Comparison of ENCODE assay signal across 8 mouse cellular contexts in the genomic region with DNA sequence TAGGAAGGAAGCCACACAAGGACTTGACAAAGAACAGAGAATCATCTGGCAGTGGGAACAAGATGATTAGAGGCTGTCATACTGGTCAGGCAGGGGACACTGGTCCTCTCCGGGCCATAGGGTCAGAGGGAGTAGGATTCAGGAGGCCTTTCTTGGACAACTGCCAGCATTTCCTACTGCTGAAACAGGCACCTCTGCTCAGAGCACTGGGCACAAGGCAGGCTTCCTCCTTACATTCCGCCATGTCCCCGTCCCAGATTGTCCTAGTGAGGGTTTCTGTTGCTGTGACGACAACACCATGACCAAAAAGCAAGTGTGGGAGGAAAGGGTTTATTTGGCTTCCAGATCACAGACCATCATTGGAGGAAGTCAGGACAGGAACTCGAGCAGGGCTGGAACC. TPM values are rescaled to one million over a fixed set of nuclear protein-coding genes. Genes with fewer than 3 reads are reported as not detected.
DNase-seq lines count a peak whose midpoint lies in the region; ATAC-seq and TF ChIP-seq lines count a peak whose summit lies in the region.
"Had no signal": no experiment of that assay in that cellular context is flagged by ENCODE, and none has a peak within 500 bp of the region (broad histone marks: within the 10 kb centered on the region; RNA-seq: fewer than 3 reads in every experiment).

No protein-coding gene starts in this region.

- peak overlapping the region; percentile 17; the same call in 1 of the 2 replicates for H3K27ac ChIP-seq in limb, embryonic 15.5 days
- H3K27ac ChIP-seq in limb, embryonic 10.5 days: no peak overlapping the region
- H3K27ac ChIP-seq in heart, embryonic 15.5 days: peak overlapping the region; percentile 91
- no peak overlapping the region for H3K27ac ChIP-seq in liver, adult 2 months (replicated peaks; ENCODE audit: insufficient read depth, low read depth, low read length)

- no peak for TF ChIP-seq POLR2A in liver, adult 2 months (IDR thresholded peaks at IDR 0.05; ENCODE audit: extremely low read depth, insufficient read depth, low read length)

- ATAC-seq in limb, embryonic 15.5 days (ENCODE audit: insufficient number of reproducible peaks, low FRiP score, low TSS enrichment, low read depth): no peak
- 0 out of 2 replicates have a peak, but pooled peaks have one; percentile 4 for ATAC-seq in heart, embryonic 15.5 days (replicated peaks; ENCODE audit: insufficient number of reproducible peaks, insufficient read depth, low FRiP score, low read depth)

- no peak overlapping the region for H3K4me2 ChIP-seq in limb, embryonic 15.5 days
- H3K4me2 ChIP-seq in heart, embryonic 15.5 days: peak overlapping the region; percentile 62; the same call in 1 of the 2 replicates

- no peak overlapping the region for H3K4me3 ChIP-seq in limb, embryonic 15.5 days
- H3K4me3 ChIP-seq in limb, embryonic 10.5 days: no peak overlapping the region
- no peak overlapping the region for H3K4me3 ChIP-seq in heart, embryonic 15.5 days
- no peak overlapping the region for H3K4me3 ChIP-seq in liver, adult 2 months (ENCODE audit: insufficient read depth, low read depth, low read length)
- H3K4me3 ChIP-seq: heart, adult 2 months had no signal

- WGBS in limb, embryonic 15.5 days: 62% methylated on average over 5 of the region's 5 CpGs
- WGBS in limb, embryonic 10.5 days: 74% methylated on average over 5 of the region's 5 CpGs
- 40% methylated on average over 5 of the region's 5 CpGs for WGBS in heart, embryonic 15.5 days
- WGBS in liver, adult 2 months: 52% methylated on average over 5 of the region's 5 CpGs

- DNase-seq in limb, embryonic 10.5 days (ENCODE audit: low spot score): no peak
- peak; percentile 65 for DNase-seq in cerebellum, adult 9-11 months
- peak; percentile 29 for DNase-seq in liver, adult 2 months (ENCODE audit: extremely low read depth, low read depth, low spot score)
- no peak for DNase-seq in right cerebral cortex, postnatal 25 days
- no peak for DNase-seq in spleen, adult 18-20 months

- no peak overlapping the region for H3K9ac ChIP-seq in limb, embryonic 15.5 days
- no peak overlapping the region for H3K9ac ChIP-seq in heart, embryonic 15.5 days
- no peak overlapping the region for H3K9ac ChIP-seq in liver, adult 2 months (ENCODE audit: low read depth, low read length)

- TF ChIP-seq CTCF in liver, adult 2 months (IDR thresholded peaks at IDR 0.05; ENCODE audit: low read depth, low read length): no peak

- H3K4me1 ChIP-seq in limb, embryonic 15.5 days: peaks cover 49% of the 10 kb centered on the region
- peaks cover 51% of the 10 kb centered on the region for H3K4me1 ChIP-seq in limb, embryonic 10.5 days
- peaks cover 52% of the 10 kb centered on the region for H3K4me1 ChIP-seq in heart, embryonic 15.5 days (replicated peaks)
- peaks cover 2% of the 10 kb centered on the region for H3K4me1 ChIP-seq in liver, adult 2 months (ENCODE audit: control insufficient read depth, insufficient read depth, low read length)

- peaks cover 6% of the 10 kb centered on the region; the same call in 1 of the 2 replicates for H3K79me2 ChIP-seq in liver, adult 2 months (ENCODE audit: control insufficient read depth, insufficient read depth, low read length)

- no peaks in the 10 kb centered on the region for H3K36me3 ChIP-seq in limb, embryonic 15.5 days
- H3K36me3 ChIP-seq in limb, embryonic 10.5 days: no peaks in the 10 kb centered on the region
- no peaks in the 10 kb centered on the region for H3K36me3 ChIP-seq in heart, embryonic 15.5 days
- H3K36me3 ChIP-seq in liver, adult 2 months (ENCODE audit: control insufficient read depth, insufficient read depth, low read length): no peaks in the 10 kb centered on the region

- no peaks in the 10 kb centered on the region for H3K27me3 ChIP-seq in limb, embryonic 15.5 days
- H3K27me3 ChIP-seq in limb, embryonic 10.5 days (ENCODE audit: low read depth, poor library complexity, severe bottlenecking): no peaks in the 10 kb centered on the region
- no peaks in the 10 kb centered on the region for H3K27me3 ChIP-seq in heart, embryonic 15.5 days
- no peaks in the 10 kb centered on the region for H3K27me3 ChIP-seq in liver, adult 2 months (ENCODE audit: control insufficient read depth, insufficient read depth, low read length)

- no peaks in the 10 kb centered on the region for H3K9me3 ChIP-seq in limb, embryonic 15.5 days
- H3K9me3 ChIP-seq in limb, embryonic 10.5 days (replicated peaks): no peaks in the 10 kb centered on the region
- no peaks in the 10 kb centered on the region for H3K9me3 ChIP-seq in heart, embryonic 15.5 days (replicated peaks)

RNA-seq across cellular contexts. Expression of a gene that starts 56.4 kb away (rescaled TPM):
- polyA plus RNA-seq in limb, embryonic 15.5 days (2015; fragmentation: Nextera tagmentation; extraction: Ambion mirVana): 219 and 273 TPM in 2 replicates
- 30.1 and 62.7 TPM in 2 replicates for polyA plus RNA-seq in limb, embryonic 10.5 days (2016; fragmentation: Nextera tagmentation; extraction: Ambion mirVana)
- polyA plus RNA-seq in heart, embryonic 15.5 days (2015; fragmentation: Nextera tagmentation; extraction: Ambion mirVana): 1,553 and 1,598 TPM in 2 replicates
- 5.6 and 6.4 TPM in 2 replicates for total RNA-seq in liver, adult 2 months (2014; rRNA removed)
- 4.6 and 6.1 TPM in 2 replicates for polyA plus RNA-seq in liver, adult 2 months (2012; rRNA removed)

Comparison
In these comparisons a context has a peak if more than half of its experiments do, and no peak if none do; other contexts are left out.
1. H3K27ac ChIP-seq: peak in limb, embryonic 15.5 days (single experiment) and heart, embryonic 15.5 days (single experiment); none in limb, embryonic 10.5 days (single experiment) and liver, adult 2 months (single experiment).
2. DNase-seq: peak in cerebellum, adult 9-11 months (single experiment) and liver, adult 2 months (single experiment); none in limb, embryonic 10.5 days (single experiment), right cerebral cortex, postnatal 25 days (single experiment) and spleen, adult 18-20 months (0 of 2).